Comparison of ENCODE assay signal across 8 mouse cellular contexts in the genomic region with DNA sequence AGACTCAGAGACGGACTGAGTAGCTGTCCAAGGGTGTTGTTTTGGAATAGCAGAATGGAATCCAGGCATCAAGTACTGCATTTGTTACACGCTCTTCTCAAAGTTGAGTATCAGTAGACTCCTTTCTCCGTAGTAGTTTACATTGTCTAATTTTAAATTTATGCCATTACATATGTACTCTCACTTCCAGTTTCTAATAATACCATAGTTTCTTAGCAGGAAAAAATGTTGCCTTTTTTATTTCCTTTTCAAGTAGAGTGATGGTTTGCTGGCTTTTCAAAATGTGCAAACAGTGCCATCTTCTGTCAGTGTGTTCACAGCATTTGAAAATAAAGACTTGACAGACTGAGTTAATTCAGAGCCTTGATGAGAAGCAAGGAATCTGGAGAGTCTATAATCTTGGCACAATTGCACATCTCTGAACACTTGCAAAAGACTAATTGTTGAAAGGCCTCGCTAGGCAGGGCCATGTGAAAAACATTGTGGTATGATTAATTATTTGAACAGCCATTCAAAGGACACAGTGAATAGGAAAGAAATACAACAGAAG.
DNase-seq lines count a peak whose midpoint lies in the region; TF ChIP-seq lines count a peak whose summit lies in the region.
"Had no signal": no experiment of that assay in that cellular context is flagged by ENCODE, and none has a peak within 500 bp of the region (broad histone marks: within the 10 kb centered on the region; RNA-seq: fewer than 3 reads in every experiment).

No protein-coding gene starts in this region.

- H3K36me3 ChIP-seq in liver, adult 2 months (ENCODE audit: control insufficient read depth, insufficient read depth, low read length), result no peaks in the 10 kb centered on the region
- no peaks in the 10 kb centered on the region for H3K36me3 ChIP-seq in kidney, adult 2 months (ENCODE audit: control insufficient read depth, insufficient read depth, low read length)

- TF ChIP-seq CTCF in liver, adult 2 months (IDR thresholded peaks at IDR 0.05; ENCODE audit: low read depth, low read length), result no peak
- peak; percentile 88 for TF ChIP-seq CTCF in layer of hippocampus, adult 2 months (conservative IDR thresholded peaks at IDR 0.05)
- TF ChIP-seq CTCF in kidney, adult 2 months (conservative IDR thresholded peaks at IDR 0.05; ENCODE audit: insufficient read depth, insufficient read length, low read depth, low read length), result no peak

- TF ChIP-seq POLR2A in liver, adult 2 months (IDR thresholded peaks at IDR 0.05; ENCODE audit: extremely low read depth, insufficient read depth, low read length), result no peak
- no peak for TF ChIP-seq POLR2A in kidney, adult 2 months (IDR thresholded peaks at IDR 0.05; ENCODE audit: low read depth, low read length)

- H3K79me2 ChIP-seq in liver, adult 2 months (ENCODE audit: control insufficient read depth, insufficient read depth, low read length), result no peaks in the 10 kb centered on the region

- no peak overlapping the region for H3K9ac ChIP-seq in liver, adult 2 months (ENCODE audit: low read depth, low read length)

- H3K4me3 ChIP-seq in liver, adult 2 months (ENCODE audit: insufficient read depth, low read depth, low read length), result no peak overlapping the region
- H3K4me3 ChIP-seq in layer of hippocampus, adult 2 months, result peak overlapping the region; percentile 1; the same call in 1 of the 2 replicates
- H3K4me3 ChIP-seq in kidney, adult 2 months (ENCODE audit: insufficient read depth, low read depth, low read length), result no peak overlapping the region

- DNase-seq in liver, adult 2 months (ENCODE audit: extremely low read depth, low read depth, low spot score), result peak; percentile 0
- no peak for DNase-seq in liver
- DNase-seq in cerebellum, postnatal 25 days, result peak; percentile 12 to 42
- peak; percentile 52 to 69 for DNase-seq in layer of hippocampus, adult 2 months (ENCODE audit: low spot score in 2 of 2)
- peak; percentile 67 for DNase-seq in retina, postnatal 1 day
- no peak for DNase-seq in adrenal gland, postnatal 36 days
- DNase-seq in kidney, adult 2 months, result no peak
- DNase-seq: kidney, postnatal 14 days had no signal

- no peaks in the 10 kb centered on the region for H3K27me3 ChIP-seq in liver, adult 2 months (ENCODE audit: control insufficient read depth, insufficient read depth, low read length)
- H3K27me3 ChIP-seq in kidney, adult 2 months (replicated peaks; ENCODE audit: control insufficient read depth, insufficient read depth, low read length), result no peaks in the 10 kb centered on the region

- H3K27ac ChIP-seq in liver, adult 2 months (replicated peaks; ENCODE audit: insufficient read depth, low read depth, low read length), result no peak overlapping the region
- H3K27ac ChIP-seq in layer of hippocampus, adult 2 months, result no peak overlapping the region; the same call in 1 of the 2 replicates
- H3K27ac ChIP-seq in kidney, adult 2 months (ENCODE audit: insufficient read depth, low read depth, low read length), result no peak overlapping the region

- no peaks in the 10 kb centered on the region for H3K4me1 ChIP-seq in liver, adult 2 months (ENCODE audit: control insufficient read depth, insufficient read depth, low read length)
- H3K4me1 ChIP-seq in kidney, adult 2 months (ENCODE audit: control insufficient read depth, insufficient read depth, low read length), result no peaks in the 10 kb centered on the region

- WGBS in liver, adult 2 months, result 72% methylated on average over 4 of the region's 4 CpGs
- WGBS in kidney, adult 2 months, result 54% methylated on average over 4 of the region's 4 CpGs

Comparison
In these comparisons a context has a peak if more than half of its experiments do, and no peak if none do; other contexts are left out.
1. DNase-seq: peak in liver, adult 2 months (single experiment), cerebellum, postnatal 25 days (2 of 2), layer of hippocampus, adult 2 months (2 of 2) and retina, postnatal 1 day (single experiment); none in liver (single experiment), adrenal gland, postnatal 36 days (0 of 2) and kidney, adult 2 months (single experiment).